Mouse (Mus musculus) limb, embryonic 10.5 days (tissue): ENCODE data around the gene Adam12. TPM values are rescaled to one million over a fixed set of nuclear protein-coding genes. Genes with fewer than 3 reads are reported as not detected.

Source experiments
- DNase-seq: peaks from one replicate; pipeline ENCODE4 v3.0.0-alpha.2; 2017; ENCODE audit warnings: low spot score
- H3K27ac ChIP-seq: fragments of 300-500 bp; sonication (generic); 2 replicates; pipeline ENCODE4 v1.5.1; 2016; ENCODE audit warnings: mild to moderate bottlenecking
- H3K27me3 ChIP-seq: fragments of 300-500 bp; sonication (generic); 2 replicates; pipeline ENCODE4 v1.6.1; 2016; ENCODE audit warnings: low read depth, mild to moderate bottlenecking; ENCODE audit not compliant: poor library complexity, severe bottlenecking
- H3K36me3 ChIP-seq: fragments of 300-500 bp; sonication (generic); 2 replicates; pipeline ENCODE4 v1.6.1; 2016; ENCODE audit warnings: mild to moderate bottlenecking, moderate library complexity
- H3K4me1 ChIP-seq: fragments of 300-500 bp; sonication (generic); 2 replicates; pipeline ENCODE4 v1.6.1; 2016
- H3K4me3 ChIP-seq: fragments of 300-500 bp; sonication (generic); 2 replicates; pipeline ENCODE4 v1.5.1; 2016; ENCODE audit warnings: mild to moderate bottlenecking, moderate library complexity
- H3K9me3 ChIP-seq: fragments of 300-500 bp; sonication (generic); replicated peaks from 2 replicates; pipeline ENCODE4 v1.6.1; 2016; ENCODE audit warnings: mild to moderate bottlenecking
- WGBS: fragments of 180-500 bp; shearing (Covaris S2); methylation state at CpG from one replicate; pipeline ENCODE4 v1.1.7; 2016; 5-methylcytosine and 5-hydroxymethylcytosine counted together
- polyA plus RNA-seq: library from polyadenylated mRNA; unstranded; fragments of >200 nt; fragmentation: Nextera tagmentation; extraction: Ambion mirVana; gene quantifications from 2 replicates; pipeline ENCODE4 v1.2.1, GENCODE M21; 2016

Adam12 gene
- polyA plus RNA-seq, 1 experiment from 2014 or later, result 3.4 TPM

DNA sequence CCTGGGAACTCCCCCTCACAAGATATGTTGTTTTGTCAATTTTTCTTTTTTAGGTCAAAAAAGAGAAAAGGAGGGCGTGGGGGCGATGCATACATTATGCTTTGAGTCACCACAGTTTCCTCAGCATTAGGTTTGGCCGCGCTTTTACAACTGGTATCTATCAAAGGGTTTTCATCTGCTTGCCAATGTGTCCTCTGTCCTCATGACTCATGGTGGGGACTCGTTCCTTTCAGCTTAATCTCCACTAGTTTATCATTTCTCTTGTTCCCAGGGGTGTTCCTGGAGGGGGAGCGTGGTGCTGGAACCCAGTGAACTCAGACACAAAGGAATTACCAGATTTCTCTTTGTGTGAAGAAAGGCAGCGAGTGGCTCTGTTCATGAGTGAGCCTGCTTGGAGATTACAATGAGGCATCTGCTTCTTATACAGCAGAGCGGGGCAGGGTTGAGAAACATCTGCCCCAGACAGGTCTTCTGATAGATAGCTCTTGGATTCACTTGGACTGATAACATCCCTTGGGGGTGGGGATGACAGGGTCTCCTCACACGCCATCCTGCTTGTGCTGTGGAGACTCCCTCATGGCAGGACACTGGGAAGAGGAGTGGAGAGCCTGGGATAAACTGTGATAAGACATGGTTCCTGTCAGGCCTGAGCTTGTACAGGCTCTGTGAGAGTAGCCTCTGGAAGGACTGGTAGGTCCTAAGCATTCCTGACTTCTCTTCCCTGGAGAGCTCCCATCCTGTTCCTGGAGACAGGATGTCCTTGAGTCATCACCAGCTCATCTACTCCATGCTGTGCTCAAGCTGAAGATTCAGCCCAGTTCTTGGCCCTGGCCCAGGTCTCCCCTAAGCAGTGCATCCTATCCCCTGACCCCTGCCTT lies 117.4 kb downstream of the Adam12 start:
- no peaks in the 10 kb centered on the region for H3K4me1 ChIP-seq
- H3K36me3 ChIP-seq, result no peaks in the 10 kb centered on the region
- WGBS, result 76% methylated on average over 9 of the region's 9 CpGs
- H3K4me3 ChIP-seq, result no peak overlapping the region
- no peaks in the 10 kb centered on the region for H3K9me3 ChIP-seq
- no peak overlapping the region for H3K27ac ChIP-seq
- DNase-seq, result no peak
- H3K27me3 ChIP-seq, result no peaks in the 10 kb centered on the region

DNA sequence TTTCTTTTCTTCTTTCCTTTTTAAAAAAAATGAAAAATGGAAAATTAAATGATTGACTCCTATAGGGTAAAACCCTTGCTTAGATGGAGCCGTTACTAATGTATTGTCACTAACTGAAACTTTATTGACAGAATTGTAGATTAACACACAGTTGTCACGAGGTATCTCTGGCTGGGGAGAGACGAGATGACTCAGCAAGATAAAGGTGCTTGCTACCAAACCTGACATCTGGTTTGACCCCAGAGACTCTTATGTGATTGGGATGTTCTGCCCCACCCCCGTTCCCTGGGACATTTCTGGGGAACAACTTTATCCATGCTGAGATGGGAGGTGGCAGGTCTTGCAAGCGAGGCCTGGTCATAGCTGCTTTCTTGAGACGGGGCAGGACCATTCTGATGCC lies 118.1 kb downstream of the Adam12 start:
- H3K27ac ChIP-seq, result no peak overlapping the region
- H3K27me3 ChIP-seq, result no peaks in the 10 kb centered on the region
- no peak for DNase-seq
- no peaks in the 10 kb centered on the region for H3K36me3 ChIP-seq
- no peak overlapping the region for H3K4me3 ChIP-seq
- no peaks in the 10 kb centered on the region for H3K4me1 ChIP-seq
- no peaks in the 10 kb centered on the region for H3K9me3 ChIP-seq
- 64% methylated on average over 6 of the region's 6 CpGs for WGBS

DNA sequence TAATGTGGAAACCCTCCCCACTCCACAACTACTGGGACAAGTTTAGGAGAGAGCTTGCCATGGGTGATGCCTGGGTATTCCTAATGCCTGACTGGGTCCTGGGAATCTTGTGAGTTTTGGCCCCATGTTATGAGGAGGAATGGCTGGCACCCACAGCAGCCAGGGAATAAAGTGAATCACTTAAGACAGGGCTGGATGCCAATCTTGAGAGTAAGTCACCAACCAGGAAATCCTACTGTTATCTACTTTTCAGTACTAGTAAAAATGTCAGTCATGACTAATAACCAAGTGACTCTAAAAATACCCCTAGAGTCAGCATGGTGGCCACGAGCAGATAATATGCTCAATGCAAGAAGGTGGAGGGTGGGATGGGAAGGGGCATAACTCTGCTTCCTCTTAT lies 121.8 kb downstream of the Adam12 start:
- DNase-seq, result no peak
- H3K27ac ChIP-seq, result no peak overlapping the region
- H3K27me3 ChIP-seq, result no peaks in the 10 kb centered on the region
- H3K36me3 ChIP-seq, result no peaks in the 10 kb centered on the region
- WGBS, result 92% methylated on average over 1 of the region's 1 CpGs
- H3K4me1 ChIP-seq, result no peaks in the 10 kb centered on the region
- no peaks in the 10 kb centered on the region for H3K9me3 ChIP-seq
- H3K4me3 ChIP-seq, result no peak overlapping the region

DNA sequence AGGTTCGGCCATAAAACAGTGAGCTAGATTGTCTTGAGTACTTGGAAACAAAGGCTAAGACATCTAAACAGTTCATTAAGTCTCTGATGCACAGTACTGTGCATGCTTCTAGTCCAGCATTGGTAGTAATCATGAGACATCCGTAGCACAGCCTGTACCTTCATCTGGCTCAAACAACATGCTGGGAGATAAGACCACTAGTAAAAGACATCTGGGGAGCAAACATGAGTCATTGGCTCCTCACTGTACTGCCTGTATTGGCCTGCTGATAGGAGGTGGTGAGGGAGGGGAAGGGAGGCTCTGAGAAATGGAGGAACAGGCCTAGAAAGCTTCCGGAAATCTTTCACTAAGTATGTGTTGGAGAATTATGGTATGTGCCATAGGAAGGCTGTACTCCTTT lies 124.1 kb downstream of the Adam12 start:
- H3K36me3 ChIP-seq, result no peaks in the 10 kb centered on the region
- WGBS, result 89% methylated on average over 3 of the region's 3 CpGs
- no peaks in the 10 kb centered on the region for H3K27me3 ChIP-seq
- no peak overlapping the region for H3K4me3 ChIP-seq
- H3K4me1 ChIP-seq, result no peaks in the 10 kb centered on the region
- no peaks in the 10 kb centered on the region for H3K9me3 ChIP-seq
- DNase-seq, result no peak
- H3K27ac ChIP-seq, result no peak overlapping the region

DNA sequence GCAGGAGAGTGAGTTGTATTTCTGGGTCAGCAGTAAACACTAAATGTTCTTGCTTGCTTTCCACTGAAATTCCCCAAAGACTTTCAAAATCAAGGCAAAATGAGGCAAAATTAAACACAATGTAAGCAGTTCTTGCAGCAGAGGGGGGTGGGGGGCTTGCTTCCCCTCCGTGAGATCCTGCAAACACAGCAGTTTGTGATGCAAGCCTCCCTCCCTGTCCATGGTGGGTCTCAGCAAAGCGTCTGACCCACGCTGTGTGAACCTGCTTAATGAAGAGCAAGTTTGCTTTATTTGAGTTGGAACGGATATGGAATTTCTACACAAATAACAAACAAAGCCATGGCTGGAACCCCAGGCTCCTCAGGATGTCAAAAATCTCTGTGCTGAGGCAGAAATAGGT lies 132.9 kb downstream of the Adam12 start:
- H3K27ac ChIP-seq, result no peak overlapping the region
- no peaks in the 10 kb centered on the region for H3K27me3 ChIP-seq
- H3K4me3 ChIP-seq, result no peak overlapping the region
- DNase-seq, result no peak
- H3K4me1 ChIP-seq, result peaks cover 4% of the 10 kb centered on the region
- WGBS, result 78% methylated on average over 4 of the region's 4 CpGs
- no peaks in the 10 kb centered on the region for H3K9me3 ChIP-seq
- no peaks in the 10 kb centered on the region for H3K36me3 ChIP-seq

DNA sequence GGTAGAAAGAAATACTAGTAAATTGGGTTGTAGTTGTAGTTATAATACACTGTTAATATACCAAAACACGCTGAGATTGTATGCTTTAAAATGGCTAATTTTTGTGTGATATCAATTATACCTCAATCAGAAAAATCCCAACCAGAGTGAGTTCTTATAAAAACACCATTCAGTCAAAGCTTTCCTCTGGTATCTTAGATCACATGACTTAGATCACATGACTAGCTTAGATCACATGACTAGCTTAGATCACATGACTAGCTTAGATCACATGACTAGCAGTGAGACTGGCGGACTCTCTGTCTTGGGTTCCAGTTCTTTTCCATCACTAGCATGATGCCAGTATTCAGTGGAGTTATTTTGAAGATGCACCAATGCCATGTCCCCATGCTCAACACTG lies 134.1 kb downstream of the Adam12 start:
- H3K27me3 ChIP-seq, result no peaks in the 10 kb centered on the region
- DNase-seq, result no peak
- no peak overlapping the region for H3K27ac ChIP-seq
- no peaks in the 10 kb centered on the region for H3K9me3 ChIP-seq
- 99% methylated on average over 2 of the region's 2 CpGs for WGBS
- H3K36me3 ChIP-seq, result no peaks in the 10 kb centered on the region
- no peak overlapping the region for H3K4me3 ChIP-seq
- H3K4me1 ChIP-seq, result peaks cover 8% of the 10 kb centered on the region

DNA sequence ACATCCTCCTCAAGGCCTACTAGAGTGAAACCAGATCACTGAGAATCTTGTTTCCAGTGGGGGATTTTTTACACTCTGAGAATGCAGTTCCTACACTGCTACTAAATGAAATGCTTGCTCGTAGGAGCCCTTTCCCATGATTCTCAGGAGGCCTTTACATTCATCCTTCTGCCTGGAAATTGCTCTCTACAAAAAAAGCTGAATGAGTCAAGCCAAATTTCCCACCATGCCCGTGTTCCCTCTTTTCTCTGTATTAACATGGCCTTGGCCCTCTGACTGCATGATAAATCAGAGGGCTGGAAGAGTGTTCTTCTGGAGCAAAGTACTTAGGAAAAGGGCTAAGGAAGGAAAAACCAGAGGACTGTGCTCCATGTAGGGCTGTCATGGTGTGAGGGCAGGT lies 138.1 kb downstream of the Adam12 start:
- Histone ChIP-seq H3K4me3 (no peak overlapping the region), H3K4me1 (peaks cover 14% of the 10 kb centered on the region), H3K9me3 (no peaks in the 10 kb centered on the region), H3K27ac (no peak overlapping the region), H3K36me3 (no peaks in the 10 kb centered on the region), H3K27me3 (no peaks in the 10 kb centered on the region)
- DNase-seq, result no peak
- 79% methylated on average over 2 of the region's 2 CpGs for WGBS

DNA sequence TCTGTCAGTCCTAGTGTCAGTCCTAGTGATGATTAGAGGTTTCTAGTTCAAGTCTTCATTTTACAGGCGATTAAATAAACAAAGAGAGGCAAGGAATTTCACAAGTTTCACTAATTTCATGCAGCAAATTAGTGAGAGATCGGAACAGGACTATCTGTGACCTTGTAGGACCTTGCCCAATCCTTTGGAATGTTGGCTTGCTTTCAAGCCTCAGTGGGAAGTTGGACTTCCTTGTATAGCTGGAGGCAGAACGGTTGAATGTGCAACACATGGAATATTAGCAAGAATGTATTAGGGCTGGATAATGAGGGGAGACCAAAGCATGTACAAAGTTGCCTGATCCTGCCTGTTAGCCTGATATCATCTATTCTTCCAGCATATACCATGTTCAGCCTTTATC lies 141.2 kb downstream of the Adam12 start:
- Histone ChIP-seq H3K4me3 (no peak overlapping the region), H3K27ac (no peak overlapping the region), H3K4me1 (peaks cover 14% of the 10 kb centered on the region), H3K9me3 (no peaks in the 10 kb centered on the region), H3K27me3 (no peaks in the 10 kb centered on the region), H3K36me3 (no peaks in the 10 kb centered on the region)
- no peak for DNase-seq
- whole genome bisulfite sequencing, result 85% methylated on average over 3 of the region's 3 CpGs

DNA sequence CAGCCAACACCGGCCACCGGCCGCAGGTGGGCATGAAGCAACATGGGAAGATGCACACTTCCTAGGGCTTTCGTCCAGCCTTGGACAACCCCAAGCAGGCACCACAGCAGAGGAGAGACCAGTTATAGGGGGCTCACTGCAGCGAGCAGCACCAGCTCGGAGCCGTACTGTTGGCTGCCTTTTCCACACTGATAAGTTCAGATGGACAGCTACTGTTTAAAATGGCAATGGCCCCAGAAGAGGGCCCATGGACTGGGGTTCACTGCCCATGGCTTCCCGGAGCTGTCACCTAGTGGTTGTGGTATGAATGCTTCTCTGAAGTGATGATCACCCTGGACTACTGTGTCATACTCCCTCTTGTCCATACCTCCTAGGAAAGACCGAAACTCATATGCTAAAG lies 141.7 kb downstream of the Adam12 start:
- 96% methylated on average over 9 of the region's 9 CpGs for WGBS
- H3K9me3 ChIP-seq, result no peaks in the 10 kb centered on the region
- no peaks in the 10 kb centered on the region for H3K27me3 ChIP-seq
- peaks cover 14% of the 10 kb centered on the region for H3K4me1 ChIP-seq
- DNase-seq, result no peak
- H3K27ac ChIP-seq, result no peak overlapping the region
- H3K36me3 ChIP-seq, result no peaks in the 10 kb centered on the region
- no peak overlapping the region for H3K4me3 ChIP-seq

DNA sequence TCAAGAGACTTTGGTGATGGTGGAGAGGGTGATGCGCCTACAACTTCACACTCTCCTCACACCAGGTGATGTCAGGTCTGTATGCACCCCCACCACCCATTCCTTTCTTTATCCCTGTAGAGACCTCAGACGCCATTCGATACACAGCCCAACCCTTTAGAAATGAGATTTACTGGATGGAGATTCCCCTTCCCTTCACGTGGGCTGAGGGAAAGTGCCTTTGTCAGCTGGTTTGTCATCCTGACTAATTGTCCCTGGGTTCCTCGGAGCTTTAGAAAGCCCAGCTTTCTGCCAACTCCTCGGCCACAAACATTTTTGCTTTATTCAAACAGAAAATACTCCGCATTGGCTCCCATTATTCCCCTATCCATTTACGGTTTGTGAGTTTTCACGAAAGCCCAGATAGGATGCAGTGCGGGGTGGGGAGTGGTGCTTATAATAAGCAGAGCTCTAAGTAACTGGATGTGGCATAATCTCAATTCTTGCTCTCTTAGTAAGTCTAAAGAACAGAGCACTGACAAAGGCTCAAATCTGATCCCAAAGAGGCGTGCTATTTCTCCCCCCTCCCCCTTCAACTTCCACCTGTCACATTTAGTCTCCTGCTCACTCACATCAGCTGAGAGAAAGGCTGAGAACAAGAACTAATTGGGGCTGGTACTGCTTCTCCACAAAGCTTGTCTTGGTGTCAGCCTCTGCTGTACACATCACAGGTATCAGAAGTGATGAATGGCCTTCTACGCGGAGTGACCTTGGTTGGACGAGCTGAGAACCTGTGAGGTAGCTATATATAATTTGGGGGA lies 143.2 kb downstream of the Adam12 start:
- no peaks in the 10 kb centered on the region for H3K9me3 ChIP-seq
- no peak for DNase-seq
- H3K27ac ChIP-seq, result no peak overlapping the region
- no peaks in the 10 kb centered on the region for H3K36me3 ChIP-seq
- H3K4me1 ChIP-seq, result peaks cover 8% of the 10 kb centered on the region; the same call in 1 of the 2 replicates
- no peak overlapping the region for H3K4me3 ChIP-seq
- 80% methylated on average over 14 of the region's 14 CpGs for WGBS
- no peaks in the 10 kb centered on the region for H3K27me3 ChIP-seq

DNA sequence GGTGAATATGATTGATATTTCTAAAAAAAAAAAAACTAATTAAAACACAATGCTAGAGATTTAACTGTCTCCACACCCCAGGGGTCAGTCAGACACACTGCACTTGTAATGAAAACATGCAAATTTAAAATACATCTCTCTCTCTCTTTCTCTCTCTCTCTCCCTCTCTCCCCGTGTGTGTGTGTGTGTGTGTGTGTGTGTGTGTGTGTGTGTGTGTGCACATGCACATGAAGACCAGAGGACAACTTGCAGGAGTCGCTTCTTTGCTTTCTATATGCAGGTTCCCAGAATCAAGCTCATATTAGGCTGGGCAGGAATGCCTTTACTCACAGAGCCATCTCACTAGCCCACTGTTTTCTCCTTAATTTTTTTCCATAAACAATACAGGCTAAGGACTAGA lies 146.6 kb downstream of the Adam12 start:
- Histone ChIP-seq H3K4me1 (peaks cover 13% of the 10 kb centered on the region), H3K9me3 (no peaks in the 10 kb centered on the region), H3K27ac (no peak overlapping the region), H3K27me3 (no peaks in the 10 kb centered on the region), H3K4me3 (no peak overlapping the region), H3K36me3 (no peaks in the 10 kb centered on the region)
- 91% methylated on average over 2 of the region's 2 CpGs for WGBS
- no peak for DNase-seq

DNA sequence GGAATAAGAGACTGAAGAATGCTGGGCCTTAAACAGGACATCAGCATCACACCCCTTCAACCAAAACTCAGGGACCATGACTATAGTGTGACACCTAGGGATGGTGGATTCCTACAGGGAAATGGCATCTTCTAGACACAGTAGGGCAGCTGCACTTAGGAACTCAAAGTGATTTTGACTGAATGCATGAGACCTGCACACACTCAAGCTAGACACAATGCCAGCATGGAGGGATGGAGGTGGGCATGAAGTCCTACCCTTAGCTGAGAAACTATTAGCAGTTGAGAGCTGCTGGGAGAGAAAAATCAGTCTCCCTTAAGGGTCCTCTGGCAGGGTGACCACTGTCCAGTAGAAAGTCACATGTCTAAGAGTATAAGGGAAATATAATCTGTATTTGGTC lies 147.0 kb downstream of the Adam12 start:
- H3K4me1 ChIP-seq, result peaks cover 13% of the 10 kb centered on the region
- H3K27me3 ChIP-seq, result no peaks in the 10 kb centered on the region
- H3K9me3 ChIP-seq, result no peaks in the 10 kb centered on the region
- no peaks in the 10 kb centered on the region for H3K36me3 ChIP-seq
- H3K4me3 ChIP-seq, result no peak overlapping the region
- H3K27ac ChIP-seq, result no peak overlapping the region
- no peak for DNase-seq

DNA sequence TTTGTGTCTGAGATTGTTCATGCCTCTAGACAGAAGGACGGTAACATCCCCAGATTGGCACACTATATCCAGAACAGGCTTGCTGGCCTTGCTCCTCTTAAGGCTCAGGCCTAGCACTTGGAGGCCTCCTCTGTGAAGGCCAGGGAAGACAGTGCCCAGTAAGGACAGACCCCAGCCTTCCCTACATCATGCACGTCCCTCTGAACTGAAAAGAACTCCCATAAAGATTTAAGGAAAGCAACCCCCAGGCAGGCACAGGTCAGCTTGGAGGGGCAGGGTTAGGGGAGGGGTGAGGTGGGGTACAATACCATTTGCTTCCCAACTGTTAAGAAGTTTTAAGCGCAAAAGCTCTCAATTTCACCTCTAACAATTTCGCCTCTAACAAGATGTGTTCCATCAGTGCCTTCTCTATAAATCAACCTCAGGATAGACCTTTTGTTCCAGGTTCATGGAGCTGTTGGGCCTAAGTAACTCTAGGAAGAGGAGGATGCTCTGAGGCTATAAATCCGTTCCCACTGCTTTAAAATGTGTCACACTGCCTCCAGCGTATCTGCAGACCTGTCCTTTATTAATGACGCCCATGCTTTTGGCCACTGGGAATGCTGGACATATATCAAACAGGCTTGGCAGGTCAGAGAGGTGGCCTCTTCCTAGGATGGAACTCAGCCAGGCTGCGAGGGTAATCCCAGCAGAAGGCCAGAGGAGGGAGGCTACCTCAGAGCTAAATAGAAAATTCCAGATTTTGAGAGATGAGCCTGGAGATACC lies 150.5 kb downstream of the Adam12 start:
- WGBS, result 33% methylated on average over 8 of the region's 8 CpGs
- Histone ChIP-seq H3K27me3 (no peaks in the 10 kb centered on the region), H3K36me3 (no peaks in the 10 kb centered on the region), H3K9me3 (no peaks in the 10 kb centered on the region), H3K4me3 (no peak overlapping the region), H3K27ac (no peak overlapping the region), H3K4me1 (peaks cover 7% of the 10 kb centered on the region; the same call in 1 of the 2 replicates)
- no peak for DNase-seq
